Mouse (Mus musculus) stomach, embryonic 15.5 days (tissue): ENCODE measurements at regions not wholly inside any gene's neighbourhood (a gene's known extent, or its start where the extent isn't known, plus 50 kb on each side); places are given as distances from the start of the nearest gene placed in this dataset.

ENCODE experiments used
- ATAC-seq: fragments of 200-750 bp; cut with Nextera tagmentation; 2 replicates; pipeline ENCODE4 v1.8.0; 2017; ENCODE audit warnings: low read depth, moderate number of reproducible peaks, moderate TSS enrichment; ENCODE audit not compliant: insufficient read depth, low FRiP score
- H3K27ac ChIP-seq: fragments of 300-500 bp; sonication (generic); 2 replicates; pipeline ENCODE4 v1.5.1; 2015; ENCODE audit warnings: mild to moderate bottlenecking, inconsistent platforms
- H3K27me3 ChIP-seq: fragments of 300-500 bp; sonication (generic); replicated peaks from 2 replicates; pipeline ENCODE4 v1.6.1; 2015; ENCODE audit warnings: inconsistent platforms
- H3K36me3 ChIP-seq: fragments of 300-500 bp; sonication (generic); 2 replicates; pipeline ENCODE4 v1.6.1; 2015; ENCODE audit warnings: inconsistent platforms
- H3K4me1 ChIP-seq: fragments of 300-500 bp; sonication (generic); 2 replicates; pipeline ENCODE4 v1.6.1; 2015; ENCODE audit warnings: inconsistent platforms
- H3K4me2 ChIP-seq: fragments of 300-500 bp; sonication (generic); 2 replicates; pipeline ENCODE4 v1.6.1; 2015; ENCODE audit warnings: mild to moderate bottlenecking, inconsistent platforms
- H3K4me3 ChIP-seq: fragments of 300-500 bp; sonication (generic); replicated peaks from 2 replicates; pipeline ENCODE4 v1.5.1; 2015; ENCODE audit warnings: inconsistent platforms
- H3K9ac ChIP-seq: fragments of 300-500 bp; sonication (generic); 2 replicates; pipeline ENCODE4 v1.6.1; 2015; ENCODE audit warnings: inconsistent platforms
- H3K9me3 ChIP-seq: fragments of 300-500 bp; sonication (generic); 2 replicates; pipeline ENCODE4 v1.6.1; 2016; ENCODE audit warnings: inconsistent platforms
- WGBS: fragments of 180-500 bp; shearing (Covaris S2); methylation state at CpG from one replicate; pipeline ENCODE4 v1.1.7; 2015; 5-methylcytosine and 5-hydroxymethylcytosine counted together

DNA sequence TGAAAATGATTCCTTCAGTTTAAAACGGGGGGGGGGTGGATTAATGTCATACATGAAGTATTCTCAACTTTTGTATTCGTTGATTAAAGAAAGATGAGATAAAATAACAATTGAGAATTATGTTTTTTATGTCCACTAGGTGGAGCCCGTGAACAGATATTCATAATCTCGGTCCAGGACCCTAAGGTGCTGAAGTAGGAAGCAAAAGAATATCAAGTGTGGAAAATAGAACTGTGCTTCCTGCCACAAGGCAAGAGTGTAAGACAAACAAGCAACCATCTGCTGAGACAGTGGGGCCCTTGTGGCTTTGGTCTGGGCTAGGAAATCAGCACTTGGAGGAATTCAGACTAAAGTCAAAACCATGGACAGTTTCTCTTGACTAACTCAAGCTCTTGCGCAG, 50.9 kb upstream of the Kap start:
- H3K4me2 ChIP-seq, result no peak overlapping the region
- H3K9me3 ChIP-seq, result no peaks in the 10 kb centered on the region
- H3K4me3 ChIP-seq, result no peak overlapping the region
- H3K27me3 ChIP-seq, result no peaks in the 10 kb centered on the region
- 25% methylated on average over 5 of the region's 5 CpGs for WGBS
- no peaks in the 10 kb centered on the region for H3K4me1 ChIP-seq
- no peaks in the 10 kb centered on the region for H3K36me3 ChIP-seq
- H3K9ac ChIP-seq, result no peak overlapping the region
- H3K27ac ChIP-seq, result no peak overlapping the region
- no peak for ATAC-seq

DNA sequence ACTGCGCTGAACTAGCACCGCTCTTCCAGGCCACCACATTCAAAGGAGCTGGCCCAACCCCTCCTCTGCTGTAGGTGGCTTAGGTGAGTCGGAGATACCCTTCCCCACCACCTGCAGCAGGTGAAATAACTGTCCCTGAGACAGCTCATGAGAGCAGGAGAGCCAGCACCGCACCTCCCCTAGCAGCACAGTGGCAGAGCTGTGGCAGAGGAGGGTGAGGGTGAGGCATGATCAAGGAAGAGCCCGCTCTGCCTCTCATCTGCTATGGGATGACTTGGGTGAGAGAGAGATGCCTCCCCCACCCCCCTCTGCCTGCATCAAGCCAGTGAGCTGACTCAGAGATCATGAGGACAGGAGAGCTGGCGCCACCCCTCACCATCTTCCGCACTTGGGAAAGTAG, 81.1 kb upstream of the Kap start:
- Histone ChIP-seq H3K9me3 (no peaks in the 10 kb centered on the region), H3K27ac (no peak overlapping the region), H3K4me2 (no peak overlapping the region), H3K9ac (no peak overlapping the region), H3K27me3 (no peaks in the 10 kb centered on the region), H3K36me3 (no peaks in the 10 kb centered on the region), H3K4me3 (no peak overlapping the region), H3K4me1 (no peaks in the 10 kb centered on the region)
- ATAC-seq, result no peak
- 86% methylated on average over 7 of the region's 7 CpGs for WGBS

DNA sequence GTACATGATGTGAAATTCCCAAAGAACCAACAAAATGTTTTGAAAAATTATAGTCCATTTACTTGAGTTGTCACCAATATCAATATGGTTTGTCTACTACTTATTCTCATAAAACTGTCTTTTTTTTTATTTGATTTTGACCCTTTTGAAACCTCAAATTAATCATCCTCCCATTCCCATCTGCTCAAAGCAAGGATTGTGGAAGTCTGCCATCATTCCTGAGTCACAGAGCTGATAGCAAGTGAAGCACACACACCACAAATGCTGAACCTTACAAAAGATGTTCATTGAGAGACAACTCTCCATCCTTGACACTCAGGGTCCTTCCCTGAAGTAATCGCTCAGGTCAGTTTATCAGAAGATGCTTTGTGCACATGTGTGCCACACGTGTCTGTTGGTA, 82.1 kb upstream of the Kap start:
- no peaks in the 10 kb centered on the region for H3K36me3 ChIP-seq
- 84% methylated on average over 2 of the region's 2 CpGs for WGBS
- no peak overlapping the region for H3K9ac ChIP-seq
- ATAC-seq, result no peak
- no peak overlapping the region for H3K4me2 ChIP-seq
- no peak overlapping the region for H3K4me3 ChIP-seq
- no peaks in the 10 kb centered on the region for H3K4me1 ChIP-seq
- H3K27ac ChIP-seq, result no peak overlapping the region
- H3K9me3 ChIP-seq, result no peaks in the 10 kb centered on the region
- no peaks in the 10 kb centered on the region for H3K27me3 ChIP-seq

DNA sequence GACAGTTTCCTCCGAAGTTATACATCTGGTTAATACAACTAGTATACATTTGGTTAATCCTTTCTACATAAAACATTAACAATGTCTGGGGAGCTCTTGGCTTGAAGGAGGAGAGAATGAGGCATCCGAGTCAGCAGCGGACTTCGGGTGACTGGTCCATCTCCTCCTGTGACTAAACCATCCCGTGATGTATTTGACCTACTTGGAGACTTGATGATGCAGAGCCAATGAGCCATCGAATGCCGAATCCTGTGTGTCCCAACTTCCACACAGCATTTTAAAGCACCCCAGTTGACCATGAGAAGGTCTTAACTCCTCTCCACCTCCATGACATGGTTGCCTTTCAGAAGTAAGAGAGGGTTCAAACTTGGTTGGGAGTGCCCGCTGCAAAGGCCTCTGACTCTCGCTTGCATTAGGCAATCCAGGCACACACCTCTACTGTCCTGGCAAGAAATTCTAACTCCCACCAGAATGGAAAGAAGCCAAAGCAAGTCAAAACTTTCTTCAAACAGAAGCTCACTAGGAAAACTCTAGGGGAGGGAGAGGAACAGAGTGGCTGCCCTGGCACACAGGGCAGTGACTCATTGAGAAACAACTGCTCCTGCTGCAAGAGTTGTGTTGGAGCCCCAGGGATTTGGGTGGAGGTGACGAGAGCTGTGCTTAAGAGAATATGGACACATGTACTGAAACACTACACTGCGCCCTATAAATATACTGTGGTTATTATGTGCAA, 75.4 kb upstream of the Etv6 start:
- Histone ChIP-seq H3K27ac (no peak overlapping the region), H3K27me3 (no peaks in the 10 kb centered on the region), H3K4me1 (no peaks in the 10 kb centered on the region), H3K4me2 (no peak overlapping the region), H3K9ac (no peak overlapping the region), H3K9me3 (no peaks in the 10 kb centered on the region), H3K36me3 (no peaks in the 10 kb centered on the region), H3K4me3 (no peak overlapping the region)
- 63% methylated on average over 11 of the region's 11 CpGs for WGBS
- no peak for ATAC-seq

DNA sequence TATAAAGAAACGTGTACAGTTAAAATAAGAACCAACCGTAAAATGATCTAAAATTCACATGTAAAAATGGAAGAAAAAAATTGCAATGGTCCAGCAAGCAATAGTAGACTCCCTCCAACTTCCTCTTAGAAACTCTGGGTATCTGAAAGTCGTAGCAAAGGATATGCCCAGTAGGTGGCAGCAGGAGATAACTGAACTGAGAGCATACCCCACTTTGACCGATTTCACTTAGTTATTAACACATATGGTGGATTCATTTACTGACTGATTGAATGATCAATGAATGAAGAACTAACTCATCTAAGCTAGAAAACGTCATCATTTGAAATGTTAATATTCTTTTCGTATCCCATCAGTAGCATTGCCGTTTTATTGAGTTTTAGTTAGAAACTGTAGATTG, 74.8 kb upstream of the Etv6 start:
- no peak overlapping the region for H3K9ac ChIP-seq
- H3K4me3 ChIP-seq, result no peak overlapping the region
- 22% methylated on average over 7 of the region's 7 CpGs for WGBS
- no peaks in the 10 kb centered on the region for H3K27me3 ChIP-seq
- no peak for ATAC-seq
- H3K4me1 ChIP-seq, result no peaks in the 10 kb centered on the region
- H3K27ac ChIP-seq, result no peak overlapping the region
- no peak overlapping the region for H3K4me2 ChIP-seq
- no peaks in the 10 kb centered on the region for H3K9me3 ChIP-seq
- H3K36me3 ChIP-seq, result no peaks in the 10 kb centered on the region

DNA sequence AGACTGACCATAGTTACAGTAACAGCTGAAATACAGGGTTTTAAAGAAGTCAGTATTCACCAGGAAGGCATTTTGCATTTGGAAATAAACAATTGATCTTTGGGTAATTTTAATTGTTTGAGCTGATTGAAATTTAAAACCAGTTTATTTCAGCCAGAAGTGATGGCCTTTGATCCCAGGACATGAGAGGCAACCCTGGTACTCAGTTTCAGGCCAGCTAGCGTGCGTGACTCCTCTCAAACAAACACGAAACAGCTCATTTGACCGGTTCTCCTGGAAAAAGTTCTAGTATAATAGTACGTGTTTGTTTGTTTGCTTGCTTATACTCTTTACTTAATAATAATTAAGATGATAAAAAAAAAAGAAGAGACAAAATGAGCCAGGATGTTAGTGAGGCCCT, 72.9 kb upstream of the Etv6 start:
- no peaks in the 10 kb centered on the region for H3K27me3 ChIP-seq
- 77% methylated on average over 5 of the region's 5 CpGs for WGBS
- no peak overlapping the region for H3K9ac ChIP-seq
- H3K4me3 ChIP-seq, result no peak overlapping the region
- no peaks in the 10 kb centered on the region for H3K36me3 ChIP-seq
- H3K27ac ChIP-seq, result no peak overlapping the region
- H3K4me2 ChIP-seq, result no peak overlapping the region
- ATAC-seq, result no peak
- H3K4me1 ChIP-seq, result no peaks in the 10 kb centered on the region
- H3K9me3 ChIP-seq, result no peaks in the 10 kb centered on the region

DNA sequence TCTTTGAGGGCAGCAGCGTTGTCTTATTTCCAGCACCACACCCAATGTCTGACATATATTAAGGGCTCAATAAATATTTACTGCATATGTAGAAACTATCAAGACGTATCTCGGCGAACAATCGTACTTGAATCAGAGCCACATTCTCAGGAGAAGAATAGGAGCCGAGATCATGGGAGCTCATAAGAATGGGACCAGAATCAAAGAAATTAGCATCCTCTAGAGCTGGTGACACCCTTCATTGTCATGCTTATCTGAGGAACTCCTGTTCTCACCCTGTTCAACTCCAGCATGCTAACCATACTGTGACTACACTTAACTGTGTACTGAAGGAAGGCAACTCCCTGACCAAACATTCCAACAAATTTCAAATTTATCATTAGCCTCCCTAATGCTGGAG, 72.2 kb upstream of the Etv6 start:
- no peak overlapping the region for H3K9ac ChIP-seq
- H3K4me2 ChIP-seq, result no peak overlapping the region
- H3K9me3 ChIP-seq, result no peaks in the 10 kb centered on the region
- H3K4me3 ChIP-seq, result no peak overlapping the region
- H3K27me3 ChIP-seq, result no peaks in the 10 kb centered on the region
- H3K36me3 ChIP-seq, result no peaks in the 10 kb centered on the region
- ATAC-seq, result no peak
- no peak overlapping the region for H3K27ac ChIP-seq
- 69% methylated on average over 6 of the region's 6 CpGs for WGBS
- no peaks in the 10 kb centered on the region for H3K4me1 ChIP-seq

DNA sequence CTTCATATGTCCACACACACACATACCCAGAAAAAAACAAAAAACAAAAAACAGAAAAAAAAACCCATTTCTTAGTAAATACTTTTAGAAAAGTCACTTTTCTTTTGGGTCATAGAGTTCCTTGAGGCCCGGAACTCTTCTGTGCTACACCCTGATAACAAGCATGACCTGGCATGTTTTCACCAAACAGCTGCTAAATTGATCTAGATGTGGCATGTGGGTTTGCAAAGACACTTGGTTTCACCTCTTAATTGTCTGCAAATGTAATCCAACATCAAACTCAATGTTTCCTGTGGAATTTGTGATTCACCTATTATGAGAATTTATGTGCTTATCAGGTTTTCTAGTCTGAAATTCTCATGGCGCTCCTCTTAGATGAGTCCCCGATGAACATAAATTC, 68.2 kb upstream of the Etv6 start:
- 75% methylated on average over 3 of the region's 3 CpGs for WGBS
- no peaks in the 10 kb centered on the region for H3K36me3 ChIP-seq
- H3K4me2 ChIP-seq, result no peak overlapping the region
- H3K9me3 ChIP-seq, result no peaks in the 10 kb centered on the region
- H3K4me3 ChIP-seq, result no peak overlapping the region
- no peaks in the 10 kb centered on the region for H3K27me3 ChIP-seq
- no peaks in the 10 kb centered on the region for H3K4me1 ChIP-seq
- H3K9ac ChIP-seq, result no peak overlapping the region
- H3K27ac ChIP-seq, result no peak overlapping the region
- no peak for ATAC-seq

DNA sequence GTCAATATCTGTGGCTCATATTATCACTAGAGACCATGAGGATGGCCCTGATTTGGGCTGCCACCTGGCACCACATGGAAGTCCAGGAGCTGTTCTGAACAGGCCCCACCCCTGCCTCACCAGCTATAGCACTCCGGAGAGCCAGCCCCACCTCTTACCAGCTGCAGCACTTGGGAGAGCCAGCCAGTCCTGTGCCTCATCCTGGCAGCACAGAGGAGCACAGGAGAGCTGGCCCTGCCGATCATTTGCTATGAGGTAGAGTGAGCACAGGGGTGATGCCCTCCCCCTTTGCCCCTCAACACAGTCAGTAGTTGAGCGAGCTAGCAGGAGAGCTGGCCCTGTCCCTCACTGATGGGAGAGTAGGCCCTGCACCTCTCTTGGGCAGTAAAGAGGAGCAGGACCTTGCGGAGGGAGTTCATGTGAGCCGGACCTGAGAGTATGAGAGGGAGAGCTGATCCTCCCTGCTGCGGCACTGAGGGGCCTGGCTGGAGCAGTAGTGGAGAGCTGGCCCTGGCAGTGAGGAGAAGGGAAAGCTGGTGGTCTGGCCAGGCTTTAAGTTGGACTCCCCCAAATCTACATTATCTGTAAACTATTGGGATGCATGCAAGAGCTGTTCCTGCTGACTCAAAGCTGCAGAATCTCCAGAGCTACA, 63.3 kb upstream of the Etv6 start:
- no peak overlapping the region for H3K27ac ChIP-seq
- H3K9me3 ChIP-seq, result no peaks in the 10 kb centered on the region
- H3K4me1 ChIP-seq, result no peaks in the 10 kb centered on the region
- no peak overlapping the region for H3K4me3 ChIP-seq
- no peak for ATAC-seq
- H3K27me3 ChIP-seq, result no peaks in the 10 kb centered on the region
- no peak overlapping the region for H3K4me2 ChIP-seq
- 70% methylated on average over 6 of the region's 6 CpGs for WGBS
- no peaks in the 10 kb centered on the region for H3K36me3 ChIP-seq
- no peak overlapping the region for H3K9ac ChIP-seq

DNA sequence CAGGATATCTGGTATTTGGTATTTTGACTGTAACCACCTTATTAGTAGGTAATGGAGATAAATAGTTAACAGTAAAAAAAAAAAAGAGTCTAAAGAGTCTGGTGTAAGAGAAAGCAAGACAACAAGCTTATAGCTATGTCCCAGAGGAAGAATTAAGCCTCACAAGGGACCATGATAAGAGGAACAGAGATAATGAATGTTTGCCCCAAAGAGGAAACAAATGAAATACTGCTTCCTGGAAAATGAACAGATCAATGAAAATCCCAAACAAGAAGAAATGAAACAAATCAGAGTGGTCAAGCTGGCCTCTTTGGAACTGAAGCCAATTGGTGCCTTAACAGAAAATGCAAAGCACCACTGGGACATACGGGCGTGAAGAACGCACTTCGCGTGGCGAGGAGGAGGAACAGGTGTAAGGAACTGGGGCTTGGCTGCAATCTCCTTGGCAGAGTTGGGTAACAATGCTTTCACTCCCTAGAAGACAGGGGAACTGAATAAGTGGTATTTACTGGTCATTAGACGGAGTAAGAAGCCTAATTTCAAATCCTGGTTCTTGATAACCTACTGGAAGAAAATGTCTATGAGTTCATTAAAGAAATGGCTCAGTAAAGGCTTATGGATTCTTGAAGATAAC, 62.2 kb upstream of the Etv6 start:
- 88% methylated on average over 7 of the region's 7 CpGs for WGBS
- H3K9ac ChIP-seq, result no peak overlapping the region
- H3K4me2 ChIP-seq, result no peak overlapping the region
- H3K9me3 ChIP-seq, result no peaks in the 10 kb centered on the region
- no peak overlapping the region for H3K4me3 ChIP-seq
- no peak overlapping the region for H3K27ac ChIP-seq
- no peaks in the 10 kb centered on the region for H3K27me3 ChIP-seq
- H3K4me1 ChIP-seq, result no peaks in the 10 kb centered on the region
- no peak for ATAC-seq
- H3K36me3 ChIP-seq, result no peaks in the 10 kb centered on the region

DNA sequence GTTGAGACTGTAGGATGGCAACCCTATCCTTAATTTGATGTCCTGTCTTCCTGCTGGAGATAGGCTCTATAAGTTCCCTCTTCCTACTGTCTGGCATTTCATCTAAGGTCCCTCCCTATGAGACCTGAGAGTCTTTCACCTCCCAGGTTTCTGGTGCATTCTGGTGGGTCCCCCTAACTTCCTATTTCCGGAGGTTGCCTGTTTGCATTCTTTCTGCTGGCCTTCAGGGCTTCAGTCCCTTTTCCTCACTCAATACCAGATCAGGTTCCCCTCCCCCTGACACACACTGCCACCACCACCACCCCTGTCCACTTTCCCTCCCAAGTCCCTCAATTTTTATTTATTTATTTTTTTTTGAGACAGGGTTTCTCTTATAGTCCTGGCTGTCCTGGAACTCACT, 59.5 kb upstream of the Etv6 start:
- Histone ChIP-seq H3K9me3 (no peaks in the 10 kb centered on the region), H3K27ac (no peak overlapping the region), H3K4me1 (no peaks in the 10 kb centered on the region), H3K27me3 (no peaks in the 10 kb centered on the region), H3K9ac (no peak overlapping the region), H3K4me2 (no peak overlapping the region), H3K36me3 (no peaks in the 10 kb centered on the region), H3K4me3 (no peak overlapping the region)
- WGBS, result 82% methylated on average over 1 of the region's 1 CpGs
- no peak for ATAC-seq

DNA sequence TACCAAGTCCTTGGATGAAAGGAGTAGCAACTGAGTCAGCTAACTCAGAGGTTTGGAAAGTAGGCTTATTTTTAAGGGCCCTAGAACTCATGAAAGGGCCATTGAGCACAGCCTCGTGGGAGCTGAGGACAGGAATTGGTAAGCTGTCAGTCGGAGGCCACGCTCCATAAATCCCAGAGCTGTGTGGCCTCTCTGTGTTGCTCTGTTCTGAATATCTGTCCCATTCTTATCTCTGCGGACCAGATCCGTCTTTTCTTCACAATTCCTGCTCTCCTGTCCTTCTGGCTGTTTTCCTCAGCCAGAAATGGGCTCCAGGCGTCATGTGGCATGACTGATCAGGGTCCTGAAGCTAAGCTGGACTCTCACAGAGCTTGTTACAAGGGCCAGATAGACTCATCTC, 58.6 kb upstream of the Etv6 start:
- H3K4me1 ChIP-seq, result no peaks in the 10 kb centered on the region
- no peaks in the 10 kb centered on the region for H3K36me3 ChIP-seq
- ATAC-seq, result no peak
- H3K4me2 ChIP-seq, result no peak overlapping the region
- H3K4me3 ChIP-seq, result no peak overlapping the region
- H3K27me3 ChIP-seq, result no peaks in the 10 kb centered on the region
- 60% methylated on average over 6 of the region's 6 CpGs for WGBS
- H3K27ac ChIP-seq, result no peak overlapping the region
- H3K9ac ChIP-seq, result no peak overlapping the region
- H3K9me3 ChIP-seq, result no peaks in the 10 kb centered on the region
